Mouse (Mus musculus): ENCODE measurements at regions not wholly inside any gene's neighbourhood (a gene's known extent, or its start where the extent isn't known, plus 50 kb on each side); places are given as distances from the start of the nearest gene placed in this dataset.

DNA sequence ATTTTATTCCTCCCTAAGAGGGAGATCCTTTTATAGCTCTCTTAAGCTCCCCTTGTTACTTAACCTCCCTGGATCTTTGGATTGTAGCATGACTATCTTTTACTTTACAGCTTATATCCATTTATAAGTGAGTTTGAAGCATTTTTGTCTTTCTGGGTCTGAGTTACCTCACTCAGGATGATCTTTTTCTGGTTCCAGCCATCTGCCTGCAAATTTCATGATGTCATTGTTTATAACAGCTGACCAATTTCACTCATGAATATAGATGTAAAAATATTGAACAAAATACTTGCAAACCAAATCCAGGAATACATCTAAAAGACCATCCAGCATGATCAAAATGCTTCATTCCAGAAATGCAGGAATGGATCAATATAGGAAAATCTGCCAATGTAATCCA lies 631.3 kb upstream of the Agtr1b start:
- ATAC-seq (ENCODE audit: insufficient read depth), result no peak
- no peak overlapping the region for H3K4me3 ChIP-seq (ENCODE audit: low read depth, low read length)
- no peak overlapping the region for H3K27ac ChIP-seq (ENCODE audit: low read depth)
- TF ChIP-seq CTCF (IDR thresholded peaks at IDR 0.05; ENCODE audit: low read depth), result no peak
- no peak for DNase-seq
- H3K9ac ChIP-seq, result no peak overlapping the region
- no peaks in the 10 kb centered on the region for H3K9me3 ChIP-seq (ENCODE audit: low read depth, low read length)
- no peak overlapping the region for H3K4me2 ChIP-seq
- H3K36me3 ChIP-seq (ENCODE audit: insufficient read depth), result no peaks in the 10 kb centered on the region
- no peaks in the 10 kb centered on the region for H3K27me3 ChIP-seq (ENCODE audit: insufficient read depth, low read length)
- no peaks in the 10 kb centered on the region for H3K4me1 ChIP-seq (ENCODE audit: insufficient read depth)

DNA sequence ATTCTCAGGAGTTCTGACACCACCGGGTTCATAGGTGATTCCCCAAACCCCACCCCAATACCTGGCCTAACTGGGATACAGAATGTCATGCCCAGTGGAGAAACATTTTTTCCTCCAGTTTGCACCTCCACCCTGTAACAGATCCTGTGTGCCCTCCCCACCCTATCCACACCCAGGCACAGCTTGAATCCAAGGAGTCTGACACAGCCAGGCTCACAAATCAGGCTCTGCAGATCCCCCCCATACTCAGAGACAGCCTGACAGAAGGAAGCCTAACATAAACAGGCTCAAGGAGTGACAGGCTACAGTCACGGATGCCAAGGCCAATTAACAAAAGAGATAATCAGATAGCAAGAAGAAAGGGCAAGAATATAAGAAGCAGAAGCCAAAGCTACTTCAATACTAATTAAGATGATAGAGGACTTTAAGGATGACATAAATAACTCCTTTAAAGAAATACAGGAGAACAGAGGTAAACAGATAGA lies 622.6 kb upstream of the Agtr1b start:
- DNase-seq (no peak), ATAC-seq (ENCODE audit: insufficient read depth) (no peak)
- H3K4me3 ChIP-seq (ENCODE audit: low read depth, low read length), result no peak overlapping the region
- no peaks in the 10 kb centered on the region for H3K36me3 ChIP-seq (ENCODE audit: insufficient read depth)
- no peak for TF ChIP-seq CTCF (IDR thresholded peaks at IDR 0.05; ENCODE audit: low read depth)
- H3K4me1 ChIP-seq (ENCODE audit: insufficient read depth), result peaks cover 17% of the 10 kb centered on the region
- H3K27me3 ChIP-seq (ENCODE audit: insufficient read depth, low read length), result no peaks in the 10 kb centered on the region
- peaks cover 3% of the 10 kb centered on the region; the same call in 1 of the 2 replicates for H3K9me3 ChIP-seq (ENCODE audit: low read depth, low read length)
- no peak overlapping the region for H3K4me2 ChIP-seq
- H3K27ac ChIP-seq (ENCODE audit: low read depth), result no peak overlapping the region
- 67% methylated on average over 2 of the region's 2 CpGs for WGBS
- H3K9ac ChIP-seq, result no peak overlapping the region

DNA sequence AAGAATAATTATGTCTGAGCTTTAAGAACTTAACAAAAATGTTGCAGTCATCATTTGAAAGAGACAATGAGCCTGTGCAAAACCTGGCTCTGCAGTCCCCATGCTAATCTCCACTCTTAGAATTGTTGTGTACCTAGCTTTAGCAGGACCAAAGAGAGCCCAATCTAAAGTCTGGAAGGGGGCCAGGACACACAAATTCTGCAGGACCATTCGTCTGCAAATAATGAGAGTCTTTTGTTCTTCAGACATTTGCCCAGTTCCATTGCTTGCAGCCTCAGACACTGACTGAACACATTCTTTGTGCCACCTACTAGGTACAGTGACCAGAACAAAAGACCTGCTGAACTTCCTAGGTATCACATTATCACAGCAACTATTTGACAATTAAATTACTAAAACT lies 620.0 kb upstream of the Agtr1b start:
- no peak overlapping the region for H3K4me2 ChIP-seq
- peak; percentile 67 for DNase-seq
- H3K36me3 ChIP-seq (ENCODE audit: insufficient read depth), result no peaks in the 10 kb centered on the region
- H3K9ac ChIP-seq, result no peak overlapping the region
- 6% methylated on average over 1 of the region's 1 CpGs for WGBS
- no peaks in the 10 kb centered on the region for H3K27me3 ChIP-seq (ENCODE audit: insufficient read depth, low read length)
- no peaks in the 10 kb centered on the region; the same call in 1 of the 2 replicates for H3K9me3 ChIP-seq (ENCODE audit: low read depth, low read length)
- ATAC-seq (ENCODE audit: insufficient read depth), result peak; percentile 73
- peaks cover 21% of the 10 kb centered on the region for H3K4me1 ChIP-seq (ENCODE audit: insufficient read depth)
- no peak overlapping the region for H3K27ac ChIP-seq (ENCODE audit: low read depth)
- no peak overlapping the region for H3K4me3 ChIP-seq (ENCODE audit: low read depth, low read length)
- TF ChIP-seq CTCF (IDR thresholded peaks at IDR 0.05; ENCODE audit: low read depth), result no peak

DNA sequence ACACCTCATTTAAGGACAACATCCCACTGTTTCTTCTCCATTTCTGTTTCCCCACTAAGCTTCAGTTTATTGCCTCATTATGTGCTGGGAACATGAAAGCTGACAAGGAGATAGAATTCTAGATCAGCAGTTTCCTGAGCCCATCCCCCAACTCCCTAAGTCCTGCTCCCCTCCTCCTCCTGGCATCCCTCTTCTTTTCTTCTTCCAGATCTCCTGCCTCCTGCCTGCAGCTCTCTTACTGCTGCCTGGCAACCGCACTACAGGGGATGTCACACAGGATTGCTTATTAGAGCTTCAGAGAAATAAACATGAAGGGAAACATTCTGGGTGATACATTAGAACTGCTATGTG lies 619.4 kb upstream of the Agtr1b start:
- peak; percentile 85 for DNase-seq
- H3K27ac ChIP-seq (ENCODE audit: low read depth), result no peak overlapping the region

DNA sequence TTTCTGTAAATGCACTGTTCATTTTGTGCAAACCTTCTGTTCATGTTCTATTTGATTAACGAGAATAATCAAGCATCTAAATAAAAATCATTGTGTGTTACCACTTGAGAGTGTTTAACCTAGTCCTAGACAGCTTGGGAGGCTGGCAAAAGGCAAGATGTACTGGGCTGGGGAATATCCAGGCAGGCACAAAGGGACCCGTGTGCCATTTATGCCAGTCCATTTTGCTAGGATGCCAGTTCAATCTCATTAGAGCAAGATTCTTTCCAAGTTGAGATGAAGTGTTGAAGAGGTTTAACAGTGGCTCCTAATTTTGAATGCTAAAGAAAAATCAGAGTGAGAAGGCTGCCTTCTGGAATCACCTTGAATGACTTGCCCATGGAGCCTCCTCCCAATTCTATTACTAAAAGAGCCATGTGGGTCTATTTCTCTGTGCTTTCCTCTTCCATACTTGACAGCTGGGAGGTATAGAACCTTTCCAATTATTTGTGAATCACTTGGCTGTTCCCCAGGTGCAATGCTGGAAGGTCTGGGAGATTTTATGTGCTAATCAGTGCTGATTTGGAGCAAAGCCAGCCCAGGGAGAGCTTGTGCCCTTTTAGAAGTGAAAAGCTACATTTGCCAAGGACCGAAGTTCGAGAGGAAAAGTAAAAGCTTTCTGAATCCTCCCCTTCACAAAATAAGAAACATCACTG lies 618.9 kb upstream of the Agtr1b start:
- H3K9me3 ChIP-seq (ENCODE audit: low read depth, low read length), result no peaks in the 10 kb centered on the region; the same call in 1 of the 2 replicates
- no peaks in the 10 kb centered on the region for H3K27me3 ChIP-seq (ENCODE audit: insufficient read depth, low read length)
- no peak overlapping the region for H3K4me2 ChIP-seq
- no peak for DNase-seq
- no peak overlapping the region for H3K9ac ChIP-seq
- WGBS, result 38% methylated on average over 4 of the region's 4 CpGs
- no peak overlapping the region for H3K4me3 ChIP-seq (ENCODE audit: low read depth, low read length)
- peaks cover 21% of the 10 kb centered on the region for H3K4me1 ChIP-seq (ENCODE audit: insufficient read depth)
- H3K36me3 ChIP-seq (ENCODE audit: insufficient read depth), result no peaks in the 10 kb centered on the region
- TF ChIP-seq CTCF (IDR thresholded peaks at IDR 0.05; ENCODE audit: low read depth), result no peak
- peak; percentile 41; the same call in 1 of the 2 replicates for ATAC-seq (ENCODE audit: insufficient read depth)
- no peak overlapping the region for H3K27ac ChIP-seq (ENCODE audit: low read depth)

More for the DNA sequence above, 619.4 kb upstream of the Agtr1b start:
- Histone ChIP-seq H3K36me3 (ENCODE audit: insufficient read depth) (no peaks in the 10 kb centered on the region), H3K4me1 (ENCODE audit: insufficient read depth) (peaks cover 21% of the 10 kb centered on the region), H3K4me2 (no peak overlapping the region), H3K27me3 (ENCODE audit: insufficient read depth, low read length) (no peaks in the 10 kb centered on the region), H3K9ac (no peak overlapping the region), H3K4me3 (ENCODE audit: low read depth, low read length) (no peak overlapping the region), H3K9me3 (ENCODE audit: low read depth, low read length) (no peaks in the 10 kb centered on the region; the same call in 1 of the 2 replicates)
- ATAC-seq (ENCODE audit: insufficient read depth), result peak; percentile 92
- 5% methylated on average over 1 of the region's 1 CpGs for WGBS
- TF ChIP-seq CTCF (IDR thresholded peaks at IDR 0.05; ENCODE audit: low read depth), result 0 out of 2 replicates have a peak, but pooled peaks have one; percentile 2

DNA sequence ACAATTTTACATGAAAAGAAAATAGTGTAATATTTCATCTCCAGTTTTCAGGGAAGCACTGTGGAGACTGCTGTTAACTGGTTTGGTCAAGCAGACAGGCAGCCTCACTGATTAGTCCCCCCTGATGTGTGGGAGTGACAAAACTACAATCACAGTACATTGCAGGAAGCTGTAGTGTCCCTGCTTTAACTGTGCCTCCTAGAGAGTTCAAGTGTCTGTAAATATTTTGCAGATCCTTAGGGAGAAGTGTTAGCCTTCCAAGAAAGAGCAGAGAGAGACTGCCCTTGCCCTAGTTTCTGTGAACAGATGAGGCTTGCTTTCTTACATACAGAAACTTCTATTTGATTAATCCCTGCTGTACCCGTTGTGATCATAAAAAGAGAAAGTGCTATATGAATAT lies 617.2 kb upstream of the Agtr1b start:
- no peak overlapping the region for H3K4me3 ChIP-seq (ENCODE audit: low read depth, low read length)
- 3% methylated on average over 1 of the region's 1 CpGs for WGBS
- peaks cover 21% of the 10 kb centered on the region for H3K4me1 ChIP-seq (ENCODE audit: insufficient read depth)
- H3K36me3 ChIP-seq (ENCODE audit: insufficient read depth), result no peaks in the 10 kb centered on the region
- no peak for TF ChIP-seq CTCF (IDR thresholded peaks at IDR 0.05; ENCODE audit: low read depth)
- ATAC-seq (ENCODE audit: insufficient read depth), result no peak
- no peaks in the 10 kb centered on the region for H3K27me3 ChIP-seq (ENCODE audit: insufficient read depth, low read length)
- H3K9ac ChIP-seq, result no peak overlapping the region
- H3K27ac ChIP-seq (ENCODE audit: low read depth), result no peak overlapping the region
- no peaks in the 10 kb centered on the region for H3K9me3 ChIP-seq (ENCODE audit: low read depth, low read length)
- no peak overlapping the region for H3K4me2 ChIP-seq
- DNase-seq, result peak; percentile 25

DNA sequence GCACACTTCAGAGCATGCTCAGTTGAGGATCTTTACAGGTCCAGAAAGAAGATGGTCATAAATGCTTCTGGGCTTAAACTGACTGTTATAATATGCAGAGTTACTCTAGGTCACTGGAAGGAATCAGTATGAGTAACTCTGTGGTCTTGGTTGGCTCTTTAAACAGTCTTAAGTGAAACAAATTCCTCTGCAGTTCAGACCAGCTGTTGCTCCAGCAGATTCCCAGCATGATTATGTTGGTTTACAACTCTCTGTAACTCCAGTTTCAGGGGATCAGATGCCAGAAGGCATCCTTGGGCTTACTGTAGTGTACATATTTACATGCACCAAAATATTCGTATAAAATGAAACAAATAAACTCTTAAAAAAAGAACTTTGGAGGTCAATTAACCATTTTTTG lies 606.1 kb upstream of the Agtr1b start:
- 53% methylated on average over 1 of the region's 1 CpGs for WGBS
- peak; percentile 11 for DNase-seq
- Histone ChIP-seq H3K36me3 (ENCODE audit: insufficient read depth) (no peaks in the 10 kb centered on the region), H3K27me3 (ENCODE audit: insufficient read depth, low read length) (no peaks in the 10 kb centered on the region), H3K9me3 (ENCODE audit: low read depth, low read length) (no peaks in the 10 kb centered on the region), H3K4me3 (ENCODE audit: low read depth, low read length) (no peak overlapping the region), H3K27ac (ENCODE audit: low read depth) (no peak overlapping the region), H3K4me1 (ENCODE audit: insufficient read depth) (no peaks in the 10 kb centered on the region), H3K4me2 (no peak overlapping the region), H3K9ac (no peak overlapping the region)
- no peak for ATAC-seq (ENCODE audit: insufficient read depth)
- TF ChIP-seq CTCF (IDR thresholded peaks at IDR 0.05; ENCODE audit: low read depth), result no peak

All from lung, embryonic 14.5 days (tissue).